Mouse (Mus musculus) forebrain, embryonic 15.5 days (tissue): ENCODE results near the gene Ccdc121. TPM values are rescaled to one million over a fixed set of nuclear protein-coding genes. Genes with fewer than 3 reads are reported as not detected.
"Not testable (repeated sequence)": the region's sequence is repeated elsewhere in the genome, so short reads cannot be mapped to it uniquely, and the experiment has no call there.

ENCODE experiments used
- ATAC-seq: fragments of 200-750 bp; cut with Nextera tagmentation; replicated peaks from 2 replicates; pipeline ENCODE4 v1.8.0; 2017; ENCODE audit warnings: mild to moderate bottlenecking, moderate TSS enrichment, moderate library complexity
- H3K27ac ChIP-seq: fragments of 300-500 bp; sonication (generic); replicated peaks from 2 replicates; pipeline ENCODE4 v1.5.1; 2015; ENCODE audit warnings: mild to moderate bottlenecking, inconsistent platforms
- H3K27me3 ChIP-seq: fragments of 300-500 bp; sonication (generic); 2 replicates; pipeline ENCODE4 v1.6.1; 2015; ENCODE audit warnings: inconsistent platforms
- H3K36me3 ChIP-seq: fragments of 300-500 bp; sonication (generic); 2 replicates; pipeline ENCODE4 v1.6.1; 2015; ENCODE audit warnings: mild to moderate bottlenecking, inconsistent platforms
- H3K4me1 ChIP-seq: fragments of 300-500 bp; sonication (generic); 2 replicates; pipeline ENCODE4 v1.6.1; 2015; ENCODE audit warnings: inconsistent platforms
- H3K4me2 ChIP-seq: fragments of 300-500 bp; sonication (generic); replicated peaks from 2 replicates; pipeline ENCODE4 v1.6.1; 2015; ENCODE audit warnings: mild to moderate bottlenecking, inconsistent platforms
- H3K4me3 ChIP-seq: fragments of 300-500 bp; sonication (generic); 2 replicates; pipeline ENCODE4 v1.5.1; 2015; ENCODE audit warnings: mild to moderate bottlenecking, inconsistent platforms
- H3K9ac ChIP-seq: fragments of 300-500 bp; sonication (generic); replicated peaks from 2 replicates; pipeline ENCODE4 v1.6.1; 2015; ENCODE audit warnings: mild to moderate bottlenecking, inconsistent platforms
- H3K9me3 ChIP-seq: fragments of 300-500 bp; sonication (generic); 2 replicates; pipeline ENCODE4 v1.6.1; 2016; ENCODE audit warnings: inconsistent platforms
- WGBS: fragments of 180-500 bp; shearing (Covaris S2); methylation state at CpG from one replicate; pipeline ENCODE4 v1.1.7; 2015; ENCODE audit warnings: mixed read lengths; 5-methylcytosine and 5-hydroxymethylcytosine counted together
- polyA plus RNA-seq: library from polyadenylated mRNA; unstranded; fragments of >200 nt; fragmentation: Nextera tagmentation; extraction: Ambion mirVana; gene quantifications from 2 replicates; pipeline ENCODE4 v1.2.1, GENCODE M21; 2015

Gene Ccdc121
- polyA plus RNA-seq, 1 experiment from 2014 or later: 0.11 TPM

GRCm38 (mm10) chr1:181537627-181538525, 26.6 kb upstream of the Ccdc121 start:
- H3K9ac ChIP-seq: no peak overlapping the region
- H3K4me3 ChIP-seq: no peak overlapping the region
- no peak overlapping the region for H3K4me2 ChIP-seq
- H3K36me3 ChIP-seq: no peaks in the 10 kb centered on the region
- H3K9me3 ChIP-seq: no peaks in the 10 kb centered on the region
- no peak for ATAC-seq
- WGBS: 94% methylated on average over 9 of the region's 9 CpGs
- H3K27ac ChIP-seq: no peak overlapping the region
- no peaks in the 10 kb centered on the region for H3K4me1 ChIP-seq
- H3K27me3 ChIP-seq: no peaks in the 10 kb centered on the region

- Histone ChIP-seq H3K36me3 (no peaks in the 10 kb centered on the region), H3K27me3 (no peaks in the 10 kb centered on the region), H3K27ac (no peak overlapping the region), H3K4me2 (no peak overlapping the region), H3K9ac (no peak overlapping the region), H3K4me3 (no peak overlapping the region), H3K9me3 (no peaks in the 10 kb centered on the region), H3K4me1 (no peaks in the 10 kb centered on the region)
- no peak for ATAC-seq
- 62% methylated on average over 10 of the region's 10 CpGs for WGBS
Measured at GRCm38 (mm10) chr1:181535165-181535873, 24.1 kb upstream of the Ccdc121 start.

GRCm38 (mm10) chr1:181529368-181529767, 18.1 kb upstream of the Ccdc121 start:
- H3K4me2 ChIP-seq: no peak overlapping the region
- no peaks in the 10 kb centered on the region for H3K36me3 ChIP-seq
- no peak overlapping the region for H3K9ac ChIP-seq
- ATAC-seq: no peak
- no peak overlapping the region for H3K27ac ChIP-seq
- H3K4me3 ChIP-seq: no peak overlapping the region
- H3K27me3 ChIP-seq: no peaks in the 10 kb centered on the region
- no peaks in the 10 kb centered on the region for H3K9me3 ChIP-seq
- 68% methylated on average over 4 of the region's 4 CpGs for WGBS
- H3K4me1 ChIP-seq: 0 out of 2 replicates have a peak, but pooled peaks cover 3% of the 10 kb centered on the region

GRCm38 (mm10) chr1:181525996-181526395, 14.7 kb upstream of the Ccdc121 start:
- no peak overlapping the region for H3K4me2 ChIP-seq
- 0 out of 2 replicates have a peak, but pooled peaks cover 8% of the 10 kb centered on the region for H3K4me1 ChIP-seq
- no peak for ATAC-seq
- no peak overlapping the region for H3K27ac ChIP-seq
- no peak overlapping the region for H3K4me3 ChIP-seq
- H3K9ac ChIP-seq: no peak overlapping the region
- H3K9me3 ChIP-seq: no peaks in the 10 kb centered on the region
- H3K27me3 ChIP-seq: no peaks in the 10 kb centered on the region
- H3K36me3 ChIP-seq: no peaks in the 10 kb centered on the region
- WGBS: 67% methylated on average over 5 of the region's 5 CpGs

- Histone ChIP-seq H3K9me3 (no peaks in the 10 kb centered on the region), H3K27me3 (no peaks in the 10 kb centered on the region), H3K9ac (no peak overlapping the region), H3K36me3 (no peaks in the 10 kb centered on the region), H3K4me2 (no peak overlapping the region), H3K27ac (no peak overlapping the region), H3K4me3 (no peak overlapping the region), H3K4me1 (0 out of 2 replicates have a peak, but pooled peaks cover 6% of the 10 kb centered on the region)
- WGBS: 52% methylated on average over 5 of the region's 5 CpGs
- ATAC-seq: no peak
Measured at GRCm38 (mm10) chr1:181523831-181524230, 12.6 kb upstream of the Ccdc121 start.

- H3K9ac ChIP-seq: no peak overlapping the region
- 51% methylated on average over 11 of the region's 11 CpGs for WGBS
- H3K27me3 ChIP-seq: no peaks in the 10 kb centered on the region
- no peak overlapping the region for H3K27ac ChIP-seq
- 0 out of 2 replicates have a peak, but pooled peaks cover 6% of the 10 kb centered on the region for H3K4me1 ChIP-seq
- ATAC-seq: no peak
- no peak overlapping the region for H3K4me2 ChIP-seq
- H3K36me3 ChIP-seq: no peaks in the 10 kb centered on the region
- H3K9me3 ChIP-seq: no peaks in the 10 kb centered on the region
- no peak overlapping the region for H3K4me3 ChIP-seq
Measured at GRCm38 (mm10) chr1:181521401-181522091, 10.3 kb upstream of the Ccdc121 start.

- no peak overlapping the region for H3K4me2 ChIP-seq
- ATAC-seq: no peak
- WGBS: 82% methylated on average over 4 of the region's 4 CpGs
Measured at GRCm38 (mm10) chr1:181519137-181519536, 7.9 kb upstream of the Ccdc121 start.

GRCm38 (mm10) chr1:181518046-181518445, 6.8 kb upstream of the Ccdc121 start:
- H3K9ac ChIP-seq: no peak overlapping the region
- H3K4me2 ChIP-seq: no peak overlapping the region
- no peak overlapping the region for H3K27ac ChIP-seq
- 92% methylated on average over 9 of the region's 9 CpGs for WGBS
- H3K4me3 ChIP-seq: no peak overlapping the region
- H3K4me1 ChIP-seq: 0 out of 2 replicates have a peak, but pooled peaks cover 6% of the 10 kb centered on the region
- no peaks in the 10 kb centered on the region for H3K36me3 ChIP-seq
- H3K9me3 ChIP-seq: no peaks in the 10 kb centered on the region
- ATAC-seq: no peak
- H3K27me3 ChIP-seq: no peaks in the 10 kb centered on the region

More at GRCm38 (mm10) chr1:181519137-181519536, 7.9 kb upstream of the Ccdc121 start:
- H3K4me3 ChIP-seq: no peak overlapping the region
- no peaks in the 10 kb centered on the region for H3K27me3 ChIP-seq
- no peak overlapping the region for H3K27ac ChIP-seq
- no peak overlapping the region for H3K9ac ChIP-seq
- H3K4me1 ChIP-seq: 0 out of 2 replicates have a peak, but pooled peaks cover 6% of the 10 kb centered on the region
- no peaks in the 10 kb centered on the region for H3K36me3 ChIP-seq
- H3K9me3 ChIP-seq: no peaks in the 10 kb centered on the region

GRCm38 (mm10) chr1:181512430-181513129, 1.3 kb upstream of the Ccdc121 start:
- H3K27ac ChIP-seq: no peak overlapping the region
- H3K4me3 ChIP-seq: no peak overlapping the region
- H3K36me3 ChIP-seq: no peaks in the 10 kb centered on the region
- ATAC-seq: no peak
- no peak overlapping the region for H3K4me2 ChIP-seq
- 83% methylated on average over 15 of the region's 15 CpGs for WGBS
- H3K9me3 ChIP-seq: no peaks in the 10 kb centered on the region
- H3K4me1 ChIP-seq: no peaks in the 10 kb centered on the region
- H3K27me3 ChIP-seq: no peaks in the 10 kb centered on the region
- no peak overlapping the region for H3K9ac ChIP-seq

GRCm38 (mm10) chr1:181510855-181511254, 396 bp downstream of the Ccdc121 start:
- not testable (repeated sequence) for H3K4me3 ChIP-seq, H3K9ac ChIP-seq, ATAC-seq, H3K27ac ChIP-seq, H3K4me1 ChIP-seq, H3K4me2 ChIP-seq, H3K9me3 ChIP-seq, H3K27me3 ChIP-seq, H3K36me3 ChIP-seq
- WGBS: 68% methylated on average over 11 of the region's 11 CpGs

- Histone ChIP-seq H3K4me2 (no peak overlapping the region), H3K4me1 (no peaks in the 10 kb centered on the region), H3K36me3 (no peaks in the 10 kb centered on the region), H3K4me3 (no peak overlapping the region), H3K27me3 (no peaks in the 10 kb centered on the region), H3K9ac (no peak overlapping the region), H3K9me3 (no peaks in the 10 kb centered on the region), H3K27ac (no peak overlapping the region)
- 81% methylated on average over 8 of the region's 8 CpGs for WGBS
- ATAC-seq: no peak
Measured at GRCm38 (mm10) chr1:181505367-181505766, 5.9 kb downstream of the Ccdc121 start.
